ENCODE assay signal across 21 mouse cellular contexts in genomic region chr1:170915657-170916056, GRCm38 (mm10). TPM values are rescaled to one million over a fixed set of nuclear protein-coding genes. Genes with fewer than 3 reads are reported as not detected.
DNase-seq lines count a peak whose midpoint lies in the region; ATAC-seq and TF ChIP-seq lines count a peak whose summit lies in the region.
"Had no signal": no experiment of that assay in that cellular context is flagged by ENCODE, and none has a peak within 500 bp of the region (broad histone marks: within the 10 kb centered on the region; RNA-seq: fewer than 3 reads in every experiment).

No protein-coding gene starts in this region.

- H3K36me3 ChIP-seq in heart, embryonic 12.5 days = no peaks in the 10 kb centered on the region
- no peaks in the 10 kb centered on the region for H3K36me3 ChIP-seq in heart, embryonic 16.5 days (ENCODE audit: control insufficient read depth, insufficient read depth)
- H3K36me3 ChIP-seq in heart, adult 2 months (ENCODE audit: control insufficient read depth, insufficient read depth, low read length) = no peaks in the 10 kb centered on the region
- H3K36me3 ChIP-seq in heart, postnatal 0 days (replicated peaks; ENCODE audit: control insufficient read depth, insufficient read depth, low read length) = no peaks in the 10 kb centered on the region
- H3K36me3 ChIP-seq: embryonic facial prominence, embryonic 10.5 days; hindbrain, embryonic 15.5 days had no signal

- peak overlapping the region; percentile 68 for H3K27ac ChIP-seq in heart, embryonic 12.5 days (ENCODE audit: poor library complexity, severe bottlenecking)
- peak overlapping the region; percentile 70 for H3K27ac ChIP-seq in heart, embryonic 16.5 days (ENCODE audit: low read length)
- H3K27ac ChIP-seq in heart, adult 2 months = no peak overlapping the region
- H3K27ac ChIP-seq in heart, postnatal 0 days (ENCODE audit: low read depth) = no peak overlapping the region
- H3K27ac ChIP-seq: embryonic facial prominence, embryonic 10.5 days; forebrain, embryonic 13.5 days; hindbrain, embryonic 15.5 days had no signal

- no peak for DNase-seq in heart, postnatal 25 days (ENCODE audit: low spot score)
- DNase-seq in heart, adult 2 months = no peak
- peak; percentile 46 for DNase-seq in heart, postnatal 0 days (ENCODE audit: low spot score)
- DNase-seq in left cerebral cortex, adult 11 months (ENCODE audit: low spot score) = no peak
- DNase-seq: adrenal gland, adult 8-10 months; adrenal gland, postnatal 36 days; cerebellum, adult 2 months; cerebellum, postnatal 10 days; forebrain, postnatal 0 days; gastrocnemius, postnatal 14 days; kidney, adult 2 months had no signal

- H3K9me3 ChIP-seq in heart, embryonic 12.5 days (replicated peaks) = 0 out of 2 replicates have a peak, but pooled peaks cover 4% of the 10 kb centered on the region
- H3K9me3 ChIP-seq in heart, embryonic 16.5 days (replicated peaks; ENCODE audit: control insufficient read depth, low read length) = no peaks in the 10 kb centered on the region; the same call in 1 of the 2 replicates
- no peaks in the 10 kb centered on the region for H3K9me3 ChIP-seq in heart, postnatal 0 days (replicated peaks; ENCODE audit: control insufficient read depth, low read length)
- H3K9me3 ChIP-seq: embryonic facial prominence, embryonic 10.5 days; forebrain, embryonic 13.5 days; hindbrain, embryonic 15.5 days had no signal

- 0 out of 2 replicates have a peak overlapping the region, but pooled peaks have one; percentile 3 for H3K4me2 ChIP-seq in heart, embryonic 12.5 days
- H3K4me2 ChIP-seq in heart, embryonic 16.5 days (ENCODE audit: low read depth, low read length) = no peak overlapping the region; the same call in 1 of the 2 replicates
- H3K4me2 ChIP-seq in heart, postnatal 0 days (ENCODE audit: low read depth, low read length) = peak overlapping the region; percentile 3; the same call in 1 of the 2 replicates
- H3K4me2 ChIP-seq: forebrain, embryonic 13.5 days; hindbrain, embryonic 15.5 days had no signal

- TF ChIP-seq EP300 in heart, adult 2 months (IDR thresholded peaks at IDR 0.05; ENCODE audit: insufficient read depth, low read depth, low read length) = no peak
- no peak for TF ChIP-seq EP300 in heart, postnatal 0 days (IDR thresholded peaks at IDR 0.05; ENCODE audit: low read depth)

- peak; percentile 72 for ATAC-seq in heart, embryonic 12.5 days (ENCODE audit: insufficient number of reproducible peaks, low FRiP score)
- ATAC-seq in heart, embryonic 16.5 days (replicated peaks; ENCODE audit: extremely low read depth, insufficient read depth, low FRiP score) = peak; percentile 88
- ATAC-seq in heart, postnatal 0 days (ENCODE audit: insufficient read depth, low read depth) = peak; percentile 63
- ATAC-seq: forebrain, embryonic 13.5 days; forebrain, postnatal 0 days; intestine, embryonic 16.5 days had no signal

- no peak overlapping the region for H3K4me3 ChIP-seq in heart, embryonic 12.5 days
- no peak overlapping the region for H3K4me3 ChIP-seq in heart, embryonic 16.5 days (ENCODE audit: low read length)
- H3K4me3 ChIP-seq in heart, adult 2 months = no peak overlapping the region
- no peak overlapping the region for H3K4me3 ChIP-seq in heart, postnatal 0 days (ENCODE audit: low read depth, low read length)
- H3K4me3 ChIP-seq: embryonic facial prominence, embryonic 10.5 days; forebrain, embryonic 13.5 days; hindbrain, embryonic 15.5 days had no signal

- H3K27me3 ChIP-seq in heart, embryonic 12.5 days (replicated peaks) = peaks cover 32% of the 10 kb centered on the region
- no peaks in the 10 kb centered on the region for H3K27me3 ChIP-seq in heart, embryonic 16.5 days (ENCODE audit: control insufficient read depth, insufficient read depth, low read length)
- no peaks in the 10 kb centered on the region for H3K27me3 ChIP-seq in heart, adult 2 months (ENCODE audit: control insufficient read depth, insufficient read depth, low read length)
- 0 out of 2 replicates have a peak, but pooled peaks cover 7% of the 10 kb centered on the region for H3K27me3 ChIP-seq in heart, postnatal 0 days (ENCODE audit: control insufficient read depth, insufficient read depth, low read length)
- H3K27me3 ChIP-seq: forebrain, embryonic 13.5 days; hindbrain, embryonic 15.5 days had no signal

- H3K79me2 ChIP-seq in heart, adult 2 months (replicated peaks; ENCODE audit: control insufficient read depth, insufficient read depth, low read length) = no peaks in the 10 kb centered on the region

- WGBS in heart, embryonic 12.5 days = 16% methylated on average over 5 of the region's 5 CpGs
- WGBS in heart, embryonic 16.5 days = 20% methylated on average over 5 of the region's 5 CpGs
- WGBS in heart, adult 2 months = 30% methylated on average over 5 of the region's 5 CpGs
- 20% methylated on average over 5 of the region's 5 CpGs for WGBS in heart, postnatal 0 days

- peaks cover 11% of the 10 kb centered on the region for H3K4me1 ChIP-seq in heart, embryonic 12.5 days (replicated peaks)
- peaks cover 13% of the 10 kb centered on the region for H3K4me1 ChIP-seq in heart, embryonic 16.5 days (ENCODE audit: control insufficient read depth, insufficient read depth, low read length)
- H3K4me1 ChIP-seq in heart, adult 2 months (ENCODE audit: control insufficient read depth, insufficient read depth, low read length) = no peaks in the 10 kb centered on the region
- peaks cover 6% of the 10 kb centered on the region; the same call in 1 of the 2 replicates for H3K4me1 ChIP-seq in heart, postnatal 0 days (ENCODE audit: control insufficient read depth, insufficient read depth)
- H3K4me1 ChIP-seq: embryonic facial prominence, embryonic 10.5 days; forebrain, embryonic 13.5 days; hindbrain, embryonic 15.5 days had no signal

- no peak for TF ChIP-seq CTCF in heart, adult 2 months (IDR thresholded peaks at IDR 0.05)
- no peak for TF ChIP-seq CTCF in heart, postnatal 0 days (IDR thresholded peaks at IDR 0.05; ENCODE audit: low read depth)

- no peak overlapping the region for H3K9ac ChIP-seq in heart, embryonic 12.5 days
- H3K9ac ChIP-seq in heart, embryonic 16.5 days (ENCODE audit: low read length) = no peak overlapping the region
- no peak overlapping the region for H3K9ac ChIP-seq in heart, adult 2 months (ENCODE audit: low read depth, low read length)
- H3K9ac ChIP-seq in heart, postnatal 0 days (replicated peaks; ENCODE audit: low read depth, low read length) = no peak overlapping the region
- H3K9ac ChIP-seq: forebrain, embryonic 13.5 days; forebrain, postnatal 0 days; hindbrain, embryonic 15.5 days had no signal

- no peak for TF ChIP-seq POLR2A in heart, adult 2 months (IDR thresholded peaks at IDR 0.05; ENCODE audit: insufficient read depth, low read depth, low read length)

- intact Hi-C loops in heart, postnatal 25 days (cut with DNase I) = no loop called here
- intact Hi-C loops in heart, adult 2 months (cut with DNase I) = no loop called here

RNA-seq across cellular contexts. Expression of gene Fcrlb, which starts 2.9 kb away (rescaled TPM):
- polyA plus RNA-seq in heart, embryonic 12.5 days (2016; fragmentation: Nextera tagmentation; extraction: Ambion mirVana) = not detected in 2 replicates
- not detected for total RNA-seq in heart, postnatal 25 days (2021)
- polyA plus RNA-seq in heart, embryonic 16.5 days (2015; fragmentation: Nextera tagmentation; extraction: Ambion mirVana) = 0.11 TPM in 1 of 2 replicates, not detected in the other
- total RNA-seq in heart, adult 2 months (2021) = not detected
- not detected in 2 replicates for polyA plus RNA-seq in heart, adult 2 months (2012; rRNA removed)
- not detected in 2 replicates for total RNA-seq in heart, postnatal 0 days (2014; rRNA removed; ENCODE audit: low replicate concordance)
- not detected in 2 replicates for polyA plus RNA-seq in heart, postnatal 0 days (2015; fragmentation: Nextera tagmentation; extraction: Ambion mirVana)
- total RNA-seq: adrenal gland, adult 8-10 months; adrenal gland, postnatal 36 days; ES-E14; forebrain, postnatal 0 days; gastrocnemius, adult 18-20 months; gastrocnemius, postnatal 14 days had no signal
- polyA plus RNA-seq: embryonic facial prominence, embryonic 10.5 days; embryonic facial prominence, embryonic 14.5 days; forebrain, embryonic 13.5 days; hindbrain, embryonic 11.5 days had no signal

RNA-seq across cellular contexts. Expression of gene Fcrla, which starts 11.7 kb away (rescaled TPM):
- 0.26 TPM in 1 of 2 replicates, not detected in the other for polyA plus RNA-seq in heart, embryonic 12.5 days (2016; fragmentation: Nextera tagmentation; extraction: Ambion mirVana)
- under 1 TPM; 0.45 to 0.73 TPM for total RNA-seq in heart, postnatal 25 days (2021)
- 0.20 TPM in 1 of 2 replicates, not detected in the other for polyA plus RNA-seq in heart, embryonic 16.5 days (2015; fragmentation: Nextera tagmentation; extraction: Ambion mirVana)
- under 1 TPM; 0.39 to 0.89 TPM for total RNA-seq in heart, adult 2 months (2021)
- polyA plus RNA-seq in heart, adult 2 months (2012; rRNA removed) = 1.9 and 2.2 TPM in 2 replicates
- 0.35 TPM in 1 of 2 replicates, not detected in the other for total RNA-seq in heart, postnatal 0 days (2014; rRNA removed; ENCODE audit: low replicate concordance)
- 0.08 and 0.23 TPM in 2 replicates for polyA plus RNA-seq in heart, postnatal 0 days (2015; fragmentation: Nextera tagmentation; extraction: Ambion mirVana)
- total RNA-seq: ES-E14; forebrain, postnatal 0 days; gastrocnemius, adult 18-20 months had no signal
- polyA plus RNA-seq: embryonic facial prominence, embryonic 10.5 days; embryonic facial prominence, embryonic 14.5 days; forebrain, embryonic 13.5 days; hindbrain, embryonic 11.5 days; hindbrain, embryonic 15.5 days; intestine, embryonic 16.5 days had no signal

RNA-seq across cellular contexts. Expression of gene Dusp12, which starts 30.3 kb away (rescaled TPM):
- polyA plus RNA-seq in heart, embryonic 12.5 days (2016; fragmentation: Nextera tagmentation; extraction: Ambion mirVana) = 28.4 and 28.8 TPM in 2 replicates
- total RNA-seq in heart, postnatal 25 days (2021) = 1 to 10 TPM; 6.7 to 7.0 TPM
- 20.7 and 22.1 TPM in 2 replicates for polyA plus RNA-seq in heart, embryonic 16.5 days (2015; fragmentation: Nextera tagmentation; extraction: Ambion mirVana)
- 1 to 10 TPM; 6.8 to 7.0 TPM for total RNA-seq in heart, adult 2 months (2021)
- polyA plus RNA-seq in heart, adult 2 months (2012; rRNA removed) = 6.7 and 10.3 TPM in 2 replicates
- total RNA-seq in heart, postnatal 0 days (2014; rRNA removed; ENCODE audit: low replicate concordance) = 13.0 and 15.6 TPM in 2 replicates
- 19.3 and 21.7 TPM in 2 replicates for polyA plus RNA-seq in heart, postnatal 0 days (2015; fragmentation: Nextera tagmentation; extraction: Ambion mirVana)

RNA-seq across cellular contexts. Expression of gene Gm26620, which starts 30.8 kb away (rescaled TPM):
- polyA plus RNA-seq in heart, embryonic 12.5 days (2016; fragmentation: Nextera tagmentation; extraction: Ambion mirVana) = 0.43 and 0.62 TPM in 2 replicates
- total RNA-seq in heart, postnatal 25 days (2021) = under 1 TPM; 0.31 to 0.34 TPM
- polyA plus RNA-seq in heart, embryonic 16.5 days (2015; fragmentation: Nextera tagmentation; extraction: Ambion mirVana) = 0.53 and 0.71 TPM in 2 replicates
- under 1 TPM in 1 of 2 experiments, not detected in 1; 0.52 TPM for total RNA-seq in heart, adult 2 months (2021)
- 0.53 and 0.61 TPM in 2 replicates for polyA plus RNA-seq in heart, adult 2 months (2012; rRNA removed)
- 1.6 and 4.3 TPM in 2 replicates for total RNA-seq in heart, postnatal 0 days (2014; rRNA removed; ENCODE audit: low replicate concordance)
- polyA plus RNA-seq in heart, postnatal 0 days (2015; fragmentation: Nextera tagmentation; extraction: Ambion mirVana) = 1.0 and 1.4 TPM in 2 replicates
- polyA plus RNA-seq: hindbrain, embryonic 11.5 days had no signal

RNA-seq across cellular contexts. Expression of gene Atf6, which starts 48.1 kb away (rescaled TPM):
- polyA plus RNA-seq in heart, embryonic 12.5 days (2016; fragmentation: Nextera tagmentation; extraction: Ambion mirVana) = 15.0 and 16.7 TPM in 2 replicates
- 10 to 100 TPM; 56.5 to 58.9 TPM for total RNA-seq in heart, postnatal 25 days (2021)
- 10.1 and 11.2 TPM in 2 replicates for polyA plus RNA-seq in heart, embryonic 16.5 days (2015; fragmentation: Nextera tagmentation; extraction: Ambion mirVana)
- 10 to 100 TPM; 62.6 to 82.3 TPM for total RNA-seq in heart, adult 2 months (2021)
- 22.0 and 44.5 TPM in 2 replicates for polyA plus RNA-seq in heart, adult 2 months (2012; rRNA removed)
- total RNA-seq in heart, postnatal 0 days (2014; rRNA removed; ENCODE audit: low replicate concordance) = 41.2 and 41.5 TPM in 2 replicates
- 11.2 and 13.0 TPM in 2 replicates for polyA plus RNA-seq in heart, postnatal 0 days (2015; fragmentation: Nextera tagmentation; extraction: Ambion mirVana)

Comparison
In these comparisons a context has a peak if more than half of its experiments do, and no peak if none do; other contexts are left out.
1. H3K27ac ChIP-seq: peak in heart, embryonic 12.5 days (single experiment) and heart, embryonic 16.5 days (single experiment); none in heart, adult 2 months (single experiment) and heart, postnatal 0 days (single experiment).
2. Peak in every context shown above with its lines, with median percentiles within 50 percentile points of each other: ATAC-seq.